Mouse (Mus musculus): Measurements from ENCODE around the gene Etv6.

GRCm38 (mm10) chr6:134136315-134136714 is 100.8 kb downstream of the Etv6 start:
- TF ChIP-seq CTCF (IDR thresholded peaks at IDR 0.05; ENCODE audit: extremely low read depth, insufficient read length, insufficient replicate concordance, low read depth, low read length), result no peak
- TF ChIP-seq POLR2A (IDR thresholded peaks at IDR 0.05; ENCODE audit: low read depth, low read length), result no peak
